Mouse (Mus musculus): ENCODE measurements around the gene Ttc28. TPM values are rescaled to one million over a fixed set of nuclear protein-coding genes. Genes with fewer than 3 reads are reported as not detected.

Ttc28 gene
- polyA plus RNA-seq, 1 experiment from 2014 or later: 5.7 TPM

- Histone ChIP-seq H3K4me1 (replicated peaks; ENCODE audit: control insufficient read depth, insufficient read depth, low read length) (no peaks in the 10 kb centered on the region), H3K4me2 (no peak overlapping the region), H3K9me3 (ENCODE audit: control insufficient read depth, low read length) (no peaks in the 10 kb centered on the region), H3K27me3 (replicated peaks; ENCODE audit: control insufficient read depth, insufficient read depth, low read length) (no peaks in the 10 kb centered on the region), H3K36me3 (ENCODE audit: control insufficient read depth, insufficient read depth, low read length) (no peaks in the 10 kb centered on the region), H3K27ac (ENCODE audit: low read depth, low read length) (no peak overlapping the region), H3K4me3 (ENCODE audit: low read depth, low read length) (no peak overlapping the region), H3K9ac (ENCODE audit: low read depth, low read length) (no peak overlapping the region)
- DNase-seq (ENCODE audit: low spot score): no peak
- no peak for ATAC-seq (replicated peaks; ENCODE audit: low FRiP score)
- WGBS: 81% methylated on average over 5 of the region's 5 CpGs
These were observed 121.3 kb downstream of the Ttc28 start for GRCm38 (mm10) chr5:111000953-111001352.

GRCm38 (mm10) chr5:111003220-111003619 is 123.6 kb downstream of the Ttc28 start:
- Histone ChIP-seq H3K4me2 (no peak overlapping the region), H3K27ac (ENCODE audit: low read depth, low read length) (no peak overlapping the region), H3K9ac (ENCODE audit: low read depth, low read length) (no peak overlapping the region), H3K27me3 (replicated peaks; ENCODE audit: control insufficient read depth, insufficient read depth, low read length) (no peaks in the 10 kb centered on the region), H3K4me3 (ENCODE audit: low read depth, low read length) (no peak overlapping the region), H3K9me3 (ENCODE audit: control insufficient read depth, low read length) (no peaks in the 10 kb centered on the region), H3K36me3 (ENCODE audit: control insufficient read depth, insufficient read depth, low read length) (no peaks in the 10 kb centered on the region), H3K4me1 (replicated peaks; ENCODE audit: control insufficient read depth, insufficient read depth, low read length) (no peaks in the 10 kb centered on the region)
- 75% methylated on average over 5 of the region's 5 CpGs for WGBS
- DNase-seq (ENCODE audit: low spot score): no peak
- ATAC-seq (replicated peaks; ENCODE audit: low FRiP score): no peak

- H3K9me3 ChIP-seq (ENCODE audit: control insufficient read depth, low read length): no peaks in the 10 kb centered on the region
- WGBS: 90% methylated on average over 9 of the region's 9 CpGs
- H3K9ac ChIP-seq (ENCODE audit: low read depth, low read length): no peak overlapping the region
- H3K36me3 ChIP-seq (ENCODE audit: control insufficient read depth, insufficient read depth, low read length): no peaks in the 10 kb centered on the region
- no peaks in the 10 kb centered on the region for H3K27me3 ChIP-seq (replicated peaks; ENCODE audit: control insufficient read depth, insufficient read depth, low read length)
- no peak for ATAC-seq (replicated peaks; ENCODE audit: low FRiP score)
- DNase-seq (ENCODE audit: low spot score): no peak
- H3K4me3 ChIP-seq (ENCODE audit: low read depth, low read length): no peak overlapping the region
- H3K27ac ChIP-seq (ENCODE audit: low read depth, low read length): no peak overlapping the region
- no peaks in the 10 kb centered on the region for H3K4me1 ChIP-seq (replicated peaks; ENCODE audit: control insufficient read depth, insufficient read depth, low read length)
- no peak overlapping the region for H3K4me2 ChIP-seq
These were observed 124.1 kb downstream of the Ttc28 start for GRCm38 (mm10) chr5:111003750-111004149.

- no peak overlapping the region for H3K4me2 ChIP-seq
- H3K9me3 ChIP-seq (ENCODE audit: control insufficient read depth, low read length): peaks cover 3% of the 10 kb centered on the region; the same call in 1 of the 2 replicates
- no peak overlapping the region for H3K9ac ChIP-seq (ENCODE audit: low read depth, low read length)
- H3K4me1 ChIP-seq (replicated peaks; ENCODE audit: control insufficient read depth, insufficient read depth, low read length): no peaks in the 10 kb centered on the region
- no peaks in the 10 kb centered on the region for H3K27me3 ChIP-seq (replicated peaks; ENCODE audit: control insufficient read depth, insufficient read depth, low read length)
- DNase-seq (ENCODE audit: low spot score) (no peak), ATAC-seq (replicated peaks; ENCODE audit: low FRiP score) (no peak)
- H3K36me3 ChIP-seq (ENCODE audit: control insufficient read depth, insufficient read depth, low read length): no peaks in the 10 kb centered on the region
- 78% methylated on average over 14 of the region's 14 CpGs for WGBS
- H3K4me3 ChIP-seq (ENCODE audit: low read depth, low read length): no peak overlapping the region
- H3K27ac ChIP-seq (ENCODE audit: low read depth, low read length): no peak overlapping the region
These were observed 126.9 kb downstream of the Ttc28 start for GRCm38 (mm10) chr5:111006272-111007135.

- Histone ChIP-seq H3K9ac (ENCODE audit: low read depth, low read length) (no peak overlapping the region), H3K4me1 (replicated peaks; ENCODE audit: control insufficient read depth, insufficient read depth, low read length) (0 out of 2 replicates have a peak, but pooled peaks cover 2% of the 10 kb centered on the region), H3K4me2 (no peak overlapping the region), H3K27ac (ENCODE audit: low read depth, low read length) (no peak overlapping the region), H3K27me3 (replicated peaks; ENCODE audit: control insufficient read depth, insufficient read depth, low read length) (no peaks in the 10 kb centered on the region), H3K4me3 (ENCODE audit: low read depth, low read length) (no peak overlapping the region), H3K36me3 (ENCODE audit: control insufficient read depth, insufficient read depth, low read length) (no peaks in the 10 kb centered on the region), H3K9me3 (ENCODE audit: control insufficient read depth, low read length) (peaks cover 3% of the 10 kb centered on the region; the same call in 1 of the 2 replicates)
- ATAC-seq (replicated peaks; ENCODE audit: low FRiP score) (no peak), DNase-seq (ENCODE audit: low spot score) (no peak)
- WGBS: 66% methylated on average over 7 of the region's 7 CpGs
These were observed 127.5 kb downstream of the Ttc28 start for GRCm38 (mm10) chr5:111007136-111007500.

DNA sequence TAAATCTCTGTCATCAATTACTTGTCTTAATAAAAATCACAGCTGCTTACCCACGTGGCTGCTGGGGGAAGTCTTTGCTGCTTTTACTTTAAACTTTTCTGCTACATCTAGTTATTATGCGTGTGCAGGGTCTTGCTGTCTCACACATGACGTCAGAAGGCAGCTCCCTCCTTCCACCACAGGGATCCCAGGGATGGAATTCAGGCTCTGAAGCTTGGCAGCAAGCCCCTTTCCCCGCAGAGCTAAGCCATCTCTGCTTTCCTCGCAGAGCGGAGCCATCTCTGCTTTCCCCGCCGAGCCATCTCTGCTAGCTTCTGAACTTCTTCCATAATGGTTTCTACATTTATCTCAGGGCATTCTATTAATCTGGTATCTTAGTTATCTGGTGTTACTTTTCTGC is 128.3 kb downstream of the Ttc28 start:
- Histone ChIP-seq H3K27me3 (replicated peaks; ENCODE audit: control insufficient read depth, insufficient read depth, low read length) (no peaks in the 10 kb centered on the region), H3K9ac (ENCODE audit: low read depth, low read length) (no peak overlapping the region), H3K9me3 (ENCODE audit: control insufficient read depth, low read length) (peaks cover 3% of the 10 kb centered on the region; the same call in 1 of the 2 replicates), H3K27ac (ENCODE audit: low read depth, low read length) (no peak overlapping the region), H3K4me2 (no peak overlapping the region), H3K36me3 (ENCODE audit: control insufficient read depth, insufficient read depth, low read length) (no peaks in the 10 kb centered on the region), H3K4me1 (replicated peaks; ENCODE audit: control insufficient read depth, insufficient read depth, low read length) (peaks cover 4% of the 10 kb centered on the region; the same call in 1 of the 2 replicates), H3K4me3 (ENCODE audit: low read depth, low read length) (no peak overlapping the region)
- 81% methylated on average over 8 of the region's 8 CpGs for WGBS
- DNase-seq (ENCODE audit: low spot score): no peak
- ATAC-seq (replicated peaks; ENCODE audit: low FRiP score): no peak

DNA sequence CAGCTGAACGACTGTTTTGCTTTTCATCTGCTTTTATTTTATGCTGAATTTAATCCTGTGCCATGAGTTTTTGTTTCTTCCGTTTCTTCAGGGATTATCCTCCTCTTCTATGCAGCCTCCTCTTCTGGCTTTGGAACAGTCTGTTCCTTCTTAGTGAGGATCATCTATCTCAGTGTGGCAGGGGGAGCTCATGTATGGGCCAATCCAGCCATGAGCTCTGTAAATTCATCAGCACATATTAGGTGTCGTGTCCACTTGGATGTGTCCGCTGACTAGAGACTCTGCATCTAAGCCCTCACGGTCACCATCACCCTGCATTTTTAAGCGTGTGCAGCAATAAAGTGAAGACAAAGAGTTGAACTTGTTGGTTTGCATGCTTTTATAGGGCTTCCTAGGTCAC is 128.8 kb downstream of the Ttc28 start:
- DNase-seq (ENCODE audit: low spot score): no peak
- 83% methylated on average over 6 of the region's 6 CpGs for WGBS

GRCm38 (mm10) chr5:111011271-111011670 is 131.7 kb downstream of the Ttc28 start:
- ATAC-seq (replicated peaks; ENCODE audit: low FRiP score) (no peak), DNase-seq (ENCODE audit: low spot score) (no peak)
- Histone ChIP-seq H3K36me3 (ENCODE audit: control insufficient read depth, insufficient read depth, low read length) (no peaks in the 10 kb centered on the region), H3K4me3 (ENCODE audit: low read depth, low read length) (no peak overlapping the region), H3K4me1 (replicated peaks; ENCODE audit: control insufficient read depth, insufficient read depth, low read length) (peaks cover 4% of the 10 kb centered on the region; the same call in 1 of the 2 replicates), H3K27ac (ENCODE audit: low read depth, low read length) (no peak overlapping the region), H3K27me3 (replicated peaks; ENCODE audit: control insufficient read depth, insufficient read depth, low read length) (no peaks in the 10 kb centered on the region), H3K9ac (ENCODE audit: low read depth, low read length) (no peak overlapping the region), H3K9me3 (ENCODE audit: control insufficient read depth, low read length) (peaks cover 3% of the 10 kb centered on the region; the same call in 1 of the 2 replicates), H3K4me2 (no peak overlapping the region)
- WGBS: 38% methylated on average over 8 of the region's 8 CpGs

More for the DNA sequence above, 128.8 kb downstream of the Ttc28 start:
- Histone ChIP-seq H3K4me1 (replicated peaks; ENCODE audit: control insufficient read depth, insufficient read depth, low read length) (peaks cover 4% of the 10 kb centered on the region; the same call in 1 of the 2 replicates), H3K27me3 (replicated peaks; ENCODE audit: control insufficient read depth, insufficient read depth, low read length) (no peaks in the 10 kb centered on the region), H3K27ac (ENCODE audit: low read depth, low read length) (no peak overlapping the region), H3K4me2 (no peak overlapping the region), H3K9ac (ENCODE audit: low read depth, low read length) (no peak overlapping the region), H3K36me3 (ENCODE audit: control insufficient read depth, insufficient read depth, low read length) (no peaks in the 10 kb centered on the region), H3K9me3 (ENCODE audit: control insufficient read depth, low read length) (peaks cover 3% of the 10 kb centered on the region; the same call in 1 of the 2 replicates), H3K4me3 (ENCODE audit: low read depth, low read length) (no peak overlapping the region)
- no peak for ATAC-seq (replicated peaks; ENCODE audit: low FRiP score)

GRCm38 (mm10) chr5:111012064-111012463 is 132.5 kb downstream of the Ttc28 start:
- WGBS: 74% methylated on average over 11 of the region's 11 CpGs
- H3K27me3 ChIP-seq (replicated peaks; ENCODE audit: control insufficient read depth, insufficient read depth, low read length): no peaks in the 10 kb centered on the region
- H3K4me1 ChIP-seq (replicated peaks; ENCODE audit: control insufficient read depth, insufficient read depth, low read length): peaks cover 4% of the 10 kb centered on the region; the same call in 1 of the 2 replicates
- no peak overlapping the region for H3K9ac ChIP-seq (ENCODE audit: low read depth, low read length)
- no peak overlapping the region for H3K4me2 ChIP-seq
- ATAC-seq (replicated peaks; ENCODE audit: low FRiP score) (no peak), DNase-seq (ENCODE audit: low spot score) (no peak)
- no peaks in the 10 kb centered on the region for H3K36me3 ChIP-seq (ENCODE audit: control insufficient read depth, insufficient read depth, low read length)
- peaks cover 3% of the 10 kb centered on the region; the same call in 1 of the 2 replicates for H3K9me3 ChIP-seq (ENCODE audit: control insufficient read depth, low read length)
- no peak overlapping the region for H3K4me3 ChIP-seq (ENCODE audit: low read depth, low read length)
- H3K27ac ChIP-seq (ENCODE audit: low read depth, low read length): no peak overlapping the region

Data from liver, embryonic 11.5 days (tissue).